Mouse (Mus musculus): ENCODE data around the gene Gpam. TPM values are rescaled to one million over a fixed set of nuclear protein-coding genes. Genes with fewer than 3 reads are reported as not detected.

The Gpam gene
- polyA plus RNA-seq, 1 experiment from 2014 or later = 8.8 TPM

Other genes with a start within 250 kb of the Gpam start
- not detected in 2 replicates for gene Tectb, start 53.5 kb upstream of the Gpam start, polyA plus RNA-seq (2015; fragmentation: Nextera tagmentation; extraction: Ambion mirVana)
- gene Gucy2g, start 114.0 kb upstream of the Gpam start, polyA plus RNA-seq (2015; fragmentation: Nextera tagmentation; extraction: Ambion mirVana) = not detected in 2 replicates
- 34.1 and 37.0 TPM in 2 replicates for gene Acsl5, start 124.7 kb upstream of the Gpam start, polyA plus RNA-seq (2015; fragmentation: Nextera tagmentation; extraction: Ambion mirVana)
- gene Zdhhc6, start 188.8 kb upstream of the Gpam start, polyA plus RNA-seq (2015; fragmentation: Nextera tagmentation; extraction: Ambion mirVana) = 66.3 and 73.9 TPM in 2 replicates
- 16.6 and 17.6 TPM in 2 replicates for gene Vti1a, start 189.1 kb upstream of the Gpam start, polyA plus RNA-seq (2015; fragmentation: Nextera tagmentation; extraction: Ambion mirVana)